In the genomic region with DNA sequence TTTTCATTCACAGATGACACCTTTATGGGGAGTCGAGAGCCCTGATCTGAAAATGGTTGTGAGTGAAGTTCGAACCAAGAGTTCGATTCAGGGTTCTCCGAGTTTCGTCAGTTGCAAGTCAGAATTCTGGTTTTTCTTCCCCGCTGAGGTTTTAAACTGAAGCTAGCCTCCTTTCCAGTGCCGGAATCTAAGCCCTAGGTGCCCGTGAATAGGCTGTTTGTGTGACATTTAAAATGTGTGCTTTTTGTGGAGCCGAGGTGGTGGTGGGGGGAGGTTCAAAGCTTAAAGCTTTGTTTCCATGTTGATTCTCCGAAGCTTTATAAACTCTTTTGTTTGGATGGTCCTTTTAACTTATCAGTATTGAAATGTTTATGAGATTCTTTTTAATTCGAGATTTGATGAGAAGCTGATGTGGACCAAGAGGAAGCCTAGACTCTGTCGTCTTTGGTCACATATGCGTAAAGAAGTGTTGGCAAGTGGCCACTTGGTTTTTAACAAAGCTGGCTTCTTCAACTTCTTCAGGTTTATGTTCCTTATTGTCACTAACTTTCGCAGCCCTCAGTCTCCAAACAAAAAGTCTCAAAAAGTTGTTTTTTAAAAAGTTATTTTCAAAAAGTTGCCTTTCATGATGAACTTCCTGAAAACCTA, we compare ENCODE assay signal across 8 mouse cellular contexts. TPM values are rescaled to one million over a fixed set of nuclear protein-coding genes. Genes with fewer than 3 reads are reported as not detected.
DNase-seq lines count a peak whose midpoint lies in the region; ATAC-seq and TF ChIP-seq lines count a peak whose summit lies in the region.

No protein-coding gene starts in this region.

- H3K9me3 ChIP-seq in neural tube, embryonic 11.5 days (ENCODE audit: control insufficient read depth, low read length): no peaks in the 10 kb centered on the region
- no peaks in the 10 kb centered on the region for H3K9me3 ChIP-seq in embryonic facial prominence, embryonic 14.5 days (ENCODE audit: control insufficient read depth, low read length)
- no peaks in the 10 kb centered on the region for H3K9me3 ChIP-seq in intestine, embryonic 16.5 days (ENCODE audit: control insufficient read depth, low read length)
- no peaks in the 10 kb centered on the region for H3K9me3 ChIP-seq in midbrain, postnatal 0 days (ENCODE audit: low read length)

- 0 out of 2 replicates have a peak, but pooled peaks cover 3% of the 10 kb centered on the region for H3K4me1 ChIP-seq in neural tube, embryonic 11.5 days (ENCODE audit: control insufficient read depth, insufficient read depth, low read length)
- H3K4me1 ChIP-seq in embryonic facial prominence, embryonic 14.5 days (ENCODE audit: control insufficient read depth, insufficient read depth, low read length): peaks cover 7% of the 10 kb centered on the region
- H3K4me1 ChIP-seq in intestine, embryonic 16.5 days (ENCODE audit: control insufficient read depth, insufficient read depth, low read length): peaks cover 3% of the 10 kb centered on the region; the same call in 1 of the 2 replicates
- no peaks in the 10 kb centered on the region for H3K4me1 ChIP-seq in midbrain, postnatal 0 days (ENCODE audit: insufficient read depth, low read length)

- WGBS in neural tube, embryonic 11.5 days: 6% methylated on average over 14 of the region's 14 CpGs
- WGBS in embryonic facial prominence, embryonic 14.5 days: 3% methylated on average over 14 of the region's 14 CpGs
- 5% methylated on average over 14 of the region's 14 CpGs for WGBS in intestine, embryonic 16.5 days
- 3% methylated on average over 14 of the region's 14 CpGs for WGBS in midbrain, postnatal 0 days

- H3K27ac ChIP-seq in neural tube, embryonic 11.5 days (ENCODE audit: low read depth, low read length): no peak overlapping the region
- peak overlapping the region; percentile 99 for H3K27ac ChIP-seq in embryonic facial prominence, embryonic 14.5 days (replicated peaks; ENCODE audit: low read depth, low read length)
- peak overlapping the region; percentile 95 for H3K27ac ChIP-seq in intestine, embryonic 16.5 days (ENCODE audit: low read length)
- peak overlapping the region; percentile 99 for H3K27ac ChIP-seq in midbrain, postnatal 0 days (ENCODE audit: low read depth, low read length)

- DNase-seq in neural tube, embryonic 11.5 days (ENCODE audit: low spot score): no peak
- no peak for DNase-seq in neural tube, embryonic 10.5 days (ENCODE audit: extremely low spot score, low spot score)
- peak; percentile 23 for DNase-seq in embryonic facial prominence, embryonic 14.5 days (ENCODE audit: low spot score)
- DNase-seq in midbrain, postnatal 0 days (ENCODE audit: low spot score): peak; percentile 1
- no peak for DNase-seq in right cerebral cortex, postnatal 14 days
- no peak for DNase-seq in right cerebral cortex, postnatal 36 days (ENCODE audit: low spot score in 2 of 2)
- DNase-seq in ovary, postnatal 36 days (ENCODE audit: low spot score): no peak

- peak overlapping the region; percentile 97 for H3K9ac ChIP-seq in neural tube, embryonic 11.5 days (ENCODE audit: low read length)
- peak overlapping the region; percentile 99 for H3K9ac ChIP-seq in embryonic facial prominence, embryonic 14.5 days (ENCODE audit: low read depth, low read length)
- H3K9ac ChIP-seq in intestine, embryonic 16.5 days (ENCODE audit: low read depth, low read length): peak overlapping the region; percentile 95
- H3K9ac ChIP-seq in midbrain, postnatal 0 days (replicated peaks; ENCODE audit: low read length, poor library complexity, severe bottlenecking): peak overlapping the region; percentile 97

- no peaks in the 10 kb centered on the region for H3K36me3 ChIP-seq in neural tube, embryonic 11.5 days (ENCODE audit: control insufficient read depth, insufficient read depth, low read length)
- peaks cover 2% of the 10 kb centered on the region; the same call in 1 of the 2 replicates for H3K36me3 ChIP-seq in embryonic facial prominence, embryonic 14.5 days (ENCODE audit: control insufficient read depth, insufficient read depth, low read length)
- no peaks in the 10 kb centered on the region for H3K36me3 ChIP-seq in intestine, embryonic 16.5 days (ENCODE audit: control insufficient read depth, insufficient read depth, low read length)
- no peaks in the 10 kb centered on the region for H3K36me3 ChIP-seq in midbrain, postnatal 0 days (ENCODE audit: insufficient read depth, low read length)

- TF ChIP-seq CTCF in midbrain, postnatal 0 days (IDR thresholded peaks at IDR 0.05): no peak

- peak overlapping the region; percentile 88 for H3K4me2 ChIP-seq in neural tube, embryonic 11.5 days (ENCODE audit: low read depth)
- peak overlapping the region; percentile 81 for H3K4me2 ChIP-seq in embryonic facial prominence, embryonic 14.5 days (ENCODE audit: low read depth, low read length)
- peak overlapping the region; percentile 91 for H3K4me2 ChIP-seq in intestine, embryonic 16.5 days (ENCODE audit: low read depth, low read length)
- peak overlapping the region; percentile 78 for H3K4me2 ChIP-seq in midbrain, postnatal 0 days (ENCODE audit: low read depth, low read length, poor library complexity, severe bottlenecking)

- peak overlapping the region; percentile 99 for H3K4me3 ChIP-seq in neural tube, embryonic 11.5 days (ENCODE audit: low read depth, low read length)
- peak overlapping the region; percentile 99 for H3K4me3 ChIP-seq in embryonic facial prominence, embryonic 14.5 days (ENCODE audit: low read depth, low read length)
- H3K4me3 ChIP-seq in intestine, embryonic 16.5 days (ENCODE audit: low read length): peak overlapping the region; percentile 84
- H3K4me3 ChIP-seq in midbrain, postnatal 0 days (ENCODE audit: low read depth, low read length): peak overlapping the region; percentile 96

- H3K27me3 ChIP-seq in neural tube, embryonic 11.5 days (ENCODE audit: control insufficient read depth, insufficient read depth, low read length): no peaks in the 10 kb centered on the region
- H3K27me3 ChIP-seq in embryonic facial prominence, embryonic 14.5 days (replicated peaks; ENCODE audit: control insufficient read depth, insufficient read depth, low read length): no peaks in the 10 kb centered on the region
- H3K27me3 ChIP-seq in intestine, embryonic 16.5 days (replicated peaks; ENCODE audit: control insufficient read depth, insufficient read depth, low read length): no peaks in the 10 kb centered on the region
- H3K27me3 ChIP-seq in midbrain, postnatal 0 days (ENCODE audit: insufficient read depth, low read length): no peaks in the 10 kb centered on the region

- no peak for ATAC-seq in neural tube, embryonic 11.5 days (ENCODE audit: insufficient read depth, low FRiP score, low TSS enrichment)
- no peak for ATAC-seq in embryonic facial prominence, embryonic 14.5 days (ENCODE audit: low read depth)
- ATAC-seq in intestine, embryonic 16.5 days: no peak
- ATAC-seq in midbrain, postnatal 0 days (ENCODE audit: low FRiP score): no peak

RNA-seq across cellular contexts. Expression of a gene that starts 1.4 kb away (rescaled TPM):
- polyA plus RNA-seq in neural tube, embryonic 11.5 days (2014; fragmentation: Nextera tagmentation; extraction: Ambion mirVana): 39.7 and 47.8 TPM in 2 replicates
- 50.8 and 59.7 TPM in 2 replicates for polyA plus RNA-seq in embryonic facial prominence, embryonic 14.5 days (2014; fragmentation: Nextera tagmentation; extraction: Ambion mirVana)
- polyA plus RNA-seq in intestine, embryonic 16.5 days (2015; fragmentation: Nextera tagmentation; extraction: Ambion mirVana): 16.6 and 20.4 TPM in 2 replicates
- 103 and 126 TPM in 2 replicates for total RNA-seq in midbrain, postnatal 0 days (2014; rRNA removed)
- 64.6 and 90.2 TPM in 2 replicates for polyA plus RNA-seq in midbrain, postnatal 0 days (2015; fragmentation: Nextera tagmentation; extraction: Ambion mirVana)

RNA-seq across cellular contexts. Expression of a gene that starts 27.6 kb away (rescaled TPM):
- polyA plus RNA-seq in neural tube, embryonic 11.5 days (2014; fragmentation: Nextera tagmentation; extraction: Ambion mirVana): 24.8 and 28.5 TPM in 2 replicates
- polyA plus RNA-seq in embryonic facial prominence, embryonic 14.5 days (2014; fragmentation: Nextera tagmentation; extraction: Ambion mirVana): 18.6 and 18.7 TPM in 2 replicates
- 12.6 and 13.4 TPM in 2 replicates for polyA plus RNA-seq in intestine, embryonic 16.5 days (2015; fragmentation: Nextera tagmentation; extraction: Ambion mirVana)
- total RNA-seq in midbrain, postnatal 0 days (2014; rRNA removed): 0.11 and 0.76 TPM in 2 replicates
- polyA plus RNA-seq in midbrain, postnatal 0 days (2015; fragmentation: Nextera tagmentation; extraction: Ambion mirVana): 16.3 and 17.4 TPM in 2 replicates

RNA-seq across cellular contexts. Expression of a gene that starts 51.8 kb away (rescaled TPM):
- 109 and 115 TPM in 2 replicates for polyA plus RNA-seq in neural tube, embryonic 11.5 days (2014; fragmentation: Nextera tagmentation; extraction: Ambion mirVana)
- 85.8 and 86.5 TPM in 2 replicates for polyA plus RNA-seq in embryonic facial prominence, embryonic 14.5 days (2014; fragmentation: Nextera tagmentation; extraction: Ambion mirVana)
- polyA plus RNA-seq in intestine, embryonic 16.5 days (2015; fragmentation: Nextera tagmentation; extraction: Ambion mirVana): 85.2 and 85.9 TPM in 2 replicates
- total RNA-seq in midbrain, postnatal 0 days (2014; rRNA removed): 93.7 and 112 TPM in 2 replicates
- polyA plus RNA-seq in midbrain, postnatal 0 days (2015; fragmentation: Nextera tagmentation; extraction: Ambion mirVana): 42.8 and 43.3 TPM in 2 replicates

Comparison
In these comparisons a context has a peak if more than half of its experiments do, and no peak if none do; other contexts are left out.
1. DNase-seq: peak in embryonic facial prominence, embryonic 14.5 days (single experiment) and midbrain, postnatal 0 days (single experiment); none in neural tube, embryonic 11.5 days (single experiment), neural tube, embryonic 10.5 days (single experiment), right cerebral cortex, postnatal 14 days (single experiment), right cerebral cortex, postnatal 36 days (0 of 2) and ovary, postnatal 36 days (single experiment).
2. Peak in every context shown above with its lines, with median percentiles within 50 percentile points of each other: H3K4me2 ChIP-seq, H3K4me3 ChIP-seq and H3K9ac ChIP-seq.